Mouse (Mus musculus) MEL (cell line): ENCODE measurements at regions not wholly inside any gene's neighbourhood (a gene's known extent, or its start where the extent isn't known, plus 50 kb on each side); places are given as distances from the start of the nearest gene placed in this dataset.

Experiments
- DNase-seq: peaks from one replicate; pipeline ENCODE4 v3.0.0; 2011; ENCODE audit warnings: low read depth, low spot score
- H3K27ac ChIP-seq: 2 replicates; pipeline ENCODE4 v1.5.1; 2012; ENCODE audit warnings: low read depth, mild to moderate bottlenecking, control low read depth, low read length, moderate library complexity; ENCODE audit not compliant: control insufficient read depth
- H3K27me3 ChIP-seq, 2 experiments: fragments of 150-350 bp in 1 of 2; sonication (generic) in 1 of 2; 2 replicates each; pipeline ENCODE4 v1.6.1; 2012; ENCODE audit warnings: low read length in 2 of 2, mild to moderate bottlenecking in 2 of 2, improper control_type of control experiment in 1 of 2, moderate library complexity in 1 of 2; ENCODE audit not compliant: insufficient read depth in 2 of 2, control insufficient read depth in 1 of 2
- H3K36me3 ChIP-seq, 2 experiments: 2 replicates each; pipeline ENCODE4 v1.6.1; 2012 to 2014; ENCODE audit warnings: low read length in 2 of 2, improper control_type of control experiment in 1 of 2, inconsistent platforms in 1 of 2, mild to moderate bottlenecking in 1 of 2; ENCODE audit not compliant: insufficient read depth in 2 of 2, control insufficient read depth in 1 of 2
- H3K4me1 ChIP-seq, 2 experiments: fragments of 150-350 bp in 1 of 2; sonication (generic) in 1 of 2; 2 replicates each; pipeline ENCODE4 v1.6.1; 2012; ENCODE audit warnings: low read length in 2 of 2, improper control_type of control experiment in 1 of 2, mild to moderate bottlenecking in 1 of 2; ENCODE audit not compliant: insufficient read depth in 2 of 2, control insufficient read depth in 1 of 2
- H3K4me3 ChIP-seq, 2 experiments: fragments of 150-350 bp in 1 of 2; sonication (generic) in 1 of 2; 2 replicates each; pipeline ENCODE4 v1.5.1; 2012; ENCODE audit warnings: low read depth in 2 of 2, low read length in 2 of 2, mild to moderate bottlenecking in 2 of 2, moderate library complexity in 2 of 2, control low read depth in 1 of 2, improper control_type of control experiment in 1 of 2; ENCODE audit not compliant: control insufficient read depth in 1 of 2, insufficient read depth in 1 of 2
- H3K79me2 ChIP-seq: 2 replicates; pipeline ENCODE4 v1.6.1; 2012; ENCODE audit warnings: mild to moderate bottlenecking, low read length, moderate library complexity; ENCODE audit not compliant: control insufficient read depth, poor library complexity, insufficient read depth
- H3K9ac ChIP-seq: 2 replicates; pipeline ENCODE4 v1.6.1; 2012; ENCODE audit warnings: low read depth, mild to moderate bottlenecking, control low read depth, low read length, moderate library complexity; ENCODE audit not compliant: control insufficient read depth, poor library complexity, severe bottlenecking
- H3K9me3 ChIP-seq: fragments of 150-350 bp; sonication (generic); replicated peaks from 2 replicates; pipeline ENCODE4 v1.6.1; 2012; ENCODE audit warnings: mild to moderate bottlenecking, low read length, improper control_type of control experiment, moderate library complexity; ENCODE audit not compliant: insufficient read depth
- CTCF ChIP-seq, 3 experiments: IDR thresholded peaks in 2 of 3; conservative IDR thresholded peaks in 1 of 3; 2 replicates each; pipeline ENCODE4 v1.5.1; 2011 to 2012; ENCODE audit warnings: low read length in 3 of 3, low read depth in 2 of 3, mild to moderate bottlenecking in 2 of 3, improper control_type of control experiment in 1 of 3, inconsistent platforms in 1 of 3, mixed read lengths in 1 of 3, moderate library complexity in 1 of 3; ENCODE audit not compliant: control insufficient read depth in 1 of 3, insufficient read depth in 1 of 3, poor library complexity in 1 of 3, severe bottlenecking in 1 of 3
- HCFC1 ChIP-seq: IDR thresholded peaks from 2 replicates; pipeline ENCODE4 v1.6.1; 2012; ENCODE audit warnings: low read depth, mild to moderate bottlenecking, inconsistent platforms, low read length, improper control_type of control experiment, moderate library complexity
- JUND ChIP-seq: IDR thresholded peaks from 2 replicates; pipeline ENCODE4 v1.6.1; 2011; ENCODE audit warnings: low read depth, mild to moderate bottlenecking, improper control_type of control experiment, low read length
- MAZ ChIP-seq: IDR thresholded peaks from 2 replicates; pipeline ENCODE4 v1.6.1; 2012; ENCODE audit warnings: low read depth, mild to moderate bottlenecking, inconsistent platforms, low read length, improper control_type of control experiment
- SIN3A ChIP-seq: IDR thresholded peaks from 2 replicates; pipeline ENCODE4 v1.6.1; 2012; ENCODE audit warnings: low read length, improper control_type of control experiment, inconsistent platforms
- SMC3 ChIP-seq: IDR thresholded peaks from 2 replicates; pipeline ENCODE4 v1.6.1; 2011; ENCODE audit warnings: low read depth, low read length, improper control_type of control experiment
- TAL1 ChIP-seq: IDR thresholded peaks from 2 replicates; pipeline ENCODE4 v1.6.1; 2012; ENCODE audit warnings: mild to moderate bottlenecking, inconsistent platforms, low read length, moderate library complexity, mixed read lengths
- USF1 ChIP-seq: IDR thresholded peaks from 2 replicates; pipeline ENCODE4 v1.6.1; 2014; ENCODE audit warnings: low read depth, mild to moderate bottlenecking, inconsistent platforms, low read length, improper control_type of control experiment, moderate library complexity
- USF2 ChIP-seq, 2 experiments: IDR thresholded peaks; 2 replicates each; pipeline ENCODE4 v1.6.1; 2011 to 2012; ENCODE audit warnings: improper control_type of control experiment in 2 of 2, low read length in 2 of 2, borderline replicate concordance in 1 of 2, inconsistent platforms in 1 of 2, low read depth in 1 of 2, mild to moderate bottlenecking in 1 of 2; ENCODE audit not compliant: insufficient read depth in 1 of 2
- ZMIZ1 ChIP-seq: IDR thresholded peaks from 2 replicates; pipeline ENCODE4 v1.6.1; 2012; ENCODE audit warnings: low read depth, mild to moderate bottlenecking, inconsistent platforms, low read length, improper control_type of control experiment, moderate library complexity
- ZNF384 ChIP-seq: IDR thresholded peaks from 2 replicates; pipeline ENCODE4 v1.6.1; 2012; ENCODE audit warnings: low read depth, mild to moderate bottlenecking, inconsistent platforms, low read length, improper control_type of control experiment

DNA sequence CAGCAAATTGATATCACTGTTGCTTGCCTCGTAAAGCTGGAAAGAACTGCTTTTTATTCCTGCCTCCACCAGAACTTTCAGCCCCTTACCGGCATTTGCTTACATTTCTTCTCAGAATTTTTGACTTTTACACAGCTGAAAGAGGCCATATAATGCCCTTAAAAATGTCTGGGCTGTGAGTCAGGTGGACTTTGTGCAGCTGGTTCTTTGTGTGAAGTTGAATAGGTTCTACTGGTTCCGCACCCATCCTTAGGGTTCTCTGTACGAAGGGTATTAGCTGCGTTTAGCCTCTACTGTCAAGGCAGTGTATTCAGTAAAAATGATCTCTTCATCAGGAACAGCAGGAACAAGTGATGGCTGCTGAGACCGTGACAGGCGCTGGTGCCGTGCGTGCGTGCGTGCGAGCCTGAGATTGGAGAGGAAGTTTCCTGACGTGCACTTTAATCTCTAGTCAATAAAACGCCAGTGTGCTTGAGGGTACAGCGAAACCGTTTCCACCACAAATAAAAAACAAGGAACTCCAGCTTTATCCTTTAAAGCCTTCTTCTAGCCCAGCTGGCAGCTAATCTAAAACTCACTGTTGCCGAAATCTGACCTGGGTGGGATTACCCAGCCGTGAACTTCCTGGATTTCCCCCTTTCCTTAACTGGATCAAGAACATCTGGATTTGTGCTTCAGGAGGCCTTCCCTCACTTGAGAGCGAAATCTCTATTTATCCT is 100.8 kb upstream of the Tgm3 start:
- no peaks in the 10 kb centered on the region for H3K79me2 ChIP-seq
- H3K4me3 ChIP-seq: no peak overlapping the region
- no peaks in the 10 kb centered on the region for H3K9me3 ChIP-seq
- TF ChIP-seq ZMIZ1 (no peak), USF2 (IDR thresholded peaks at IDR 0.05; ENCODE audit: borderline replicate concordance in 1 of 2, insufficient read depth in 1 of 2, low read depth in 1 of 2, low read length in 2 of 2) (no peak), HCFC1 (no peak), USF1 (no peak), CTCF (IDR thresholded peaks at IDR 0.05 in 2 of 3, conservative IDR thresholded peaks at IDR 0.05 in 1 of 3; ENCODE audit: control insufficient read depth in 1 of 3, insufficient read depth in 1 of 3, low read depth in 2 of 3, low read length in 3 of 3, poor library complexity in 1 of 3, severe bottlenecking in 1 of 3) (no peak)
- H3K27me3 ChIP-seq: peaks cover 8 to 18% of the 10 kb centered on the region in 2 experiments
- no peak overlapping the region for H3K27ac ChIP-seq
- H3K4me1 ChIP-seq: peaks cover 0 to 6% of the 10 kb centered on the region in 2 experiments; a peak in 2 of 4 replicates
- peak; percentile 16 for DNase-seq
- no peaks in the 10 kb centered on the region; a peak in 1 of 4 replicates for H3K36me3 ChIP-seq
- H3K9ac ChIP-seq: no peak overlapping the region

DNA sequence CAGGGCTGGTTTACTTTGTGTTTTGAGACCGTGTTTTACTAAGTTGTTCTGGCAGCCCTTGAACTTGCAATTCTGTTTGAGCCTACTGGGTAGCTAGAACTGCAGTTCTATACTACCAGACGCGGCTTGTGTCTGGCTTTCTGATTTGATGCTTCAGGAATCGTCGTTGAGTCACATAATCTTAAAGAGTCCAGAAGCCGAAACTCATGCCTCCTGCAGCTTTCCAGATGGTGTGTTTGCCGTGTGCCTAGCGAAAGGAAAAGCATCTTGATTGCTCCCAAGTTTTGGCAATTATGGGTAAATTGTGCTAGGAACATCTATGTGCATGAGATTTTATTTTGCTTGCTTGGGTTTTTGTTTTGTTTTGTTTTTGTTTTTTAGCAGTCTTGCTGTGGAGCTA is 99.6 kb upstream of the Tgm3 start:
- no peak for DNase-seq
- H3K36me3 ChIP-seq: no peaks in the 10 kb centered on the region; a peak in 1 of 4 replicates
- peaks cover 0 to 6% of the 10 kb centered on the region in 2 experiments; a peak in 2 of 4 replicates for H3K4me1 ChIP-seq
- H3K27me3 ChIP-seq: peaks cover 8 to 18% of the 10 kb centered on the region in 2 experiments
- no peaks in the 10 kb centered on the region for H3K79me2 ChIP-seq
- H3K9me3 ChIP-seq: no peaks in the 10 kb centered on the region
- no peak for TF ChIP-seq ZNF384
- no peak for TF ChIP-seq JUND
- H3K9ac ChIP-seq: no peak overlapping the region
- H3K27ac ChIP-seq: no peak overlapping the region
- no peak overlapping the region for H3K4me3 ChIP-seq

DNA sequence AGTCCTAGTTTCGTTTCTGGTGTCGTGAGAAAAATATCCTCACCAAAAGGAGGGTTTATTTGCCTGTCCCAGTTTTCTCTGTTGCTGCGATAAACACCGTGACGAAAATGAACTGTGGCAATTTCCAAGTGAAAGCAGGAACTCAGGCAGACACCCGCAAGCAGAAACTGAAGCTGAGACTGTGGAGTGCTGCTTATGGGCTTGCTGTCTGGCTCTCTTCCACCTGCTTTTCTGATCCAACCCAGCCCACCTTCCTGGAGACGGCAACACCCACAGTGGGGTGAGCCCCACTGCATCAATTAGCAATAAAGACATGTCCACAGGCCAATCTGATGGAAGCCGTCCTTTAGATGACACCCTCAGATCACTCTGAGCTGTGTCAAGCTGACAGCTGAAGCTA is 97.9 kb upstream of the Tgm3 start:
- Histone ChIP-seq H3K9me3 (no peaks in the 10 kb centered on the region), H3K9ac (no peak overlapping the region), H3K27me3 (peaks cover 8 to 17% of the 10 kb centered on the region in 2 experiments), H3K4me1 (peaks cover 0 to 6% of the 10 kb centered on the region in 2 experiments; a peak in 2 of 4 replicates), H3K4me3 (no peak overlapping the region), H3K27ac (no peak overlapping the region), H3K36me3 (no peaks in the 10 kb centered on the region; a peak in 1 of 4 replicates), H3K79me2 (no peaks in the 10 kb centered on the region)
- TF ChIP-seq SMC3 (no peak), MAZ (no peak), SIN3A (no peak), CTCF (IDR thresholded peaks at IDR 0.05 in 2 of 3, conservative IDR thresholded peaks at IDR 0.05 in 1 of 3; ENCODE audit: control insufficient read depth in 1 of 3, insufficient read depth in 1 of 3, low read depth in 2 of 3, low read length in 3 of 3, poor library complexity in 1 of 3, severe bottlenecking in 1 of 3) (no peak), TAL1 (no peak)
- no peak for DNase-seq
